ENCODE assay signal across 23 mouse cellular contexts in genomic region chr13:45775516-45775915, GRCm38 (mm10).
"Had no signal": no experiment of that assay in that cellular context is flagged by ENCODE, and none has a peak within 500 bp of the region (broad histone marks: within the 10 kb centered on the region; RNA-seq: fewer than 3 reads in every experiment).

No protein-coding gene starts in this region.

- H3K27me3 ChIP-seq: heart, embryonic 13.5 days; heart, embryonic 15.5 days; hindbrain, embryonic 13.5 days; hindbrain, embryonic 15.5 days; kidney, embryonic 15.5 days; limb, embryonic 13.5 days; limb, embryonic 15.5 days; liver, embryonic 13.5 days had no signal

- H3K36me3 ChIP-seq: heart, embryonic 10.5 days; heart, embryonic 15.5 days; hindbrain, embryonic 13.5 days; hindbrain, embryonic 15.5 days; kidney, embryonic 15.5 days; limb, embryonic 13.5 days; limb, embryonic 15.5 days; liver, embryonic 13.5 days had no signal

- H3K4me1 ChIP-seq: heart, embryonic 15.5 days had no signal

- H3K9ac ChIP-seq: heart, embryonic 13.5 days; heart, embryonic 15.5 days; hindbrain, embryonic 13.5 days; hindbrain, embryonic 15.5 days; kidney, embryonic 15.5 days; limb, embryonic 13.5 days; limb, embryonic 15.5 days; liver, embryonic 13.5 days had no signal

- DNase-seq: gastrocnemius, postnatal 14 days; gastrocnemius, postnatal 36 days; heart, adult 18-20 months; kidney, adult 11 months; kidney, adult 2 months; kidney, adult 9 months; kidney, postnatal 14 days; kidney, postnatal 36 days; layer of hippocampus, adult 9-11 months; layer of hippocampus, postnatal 36 days; left cerebral cortex, postnatal 4 days; liver, embryonic 13.5 days had no signal

- ATAC-seq: hindbrain, postnatal 0 days; intestine, embryonic 16.5 days had no signal

- H3K27ac ChIP-seq: heart, embryonic 10.5 days; heart, embryonic 13.5 days; heart, embryonic 15.5 days; hindbrain, embryonic 13.5 days; hindbrain, embryonic 15.5 days; hindbrain, postnatal 0 days; kidney, embryonic 15.5 days; kidney, postnatal 0 days; limb, embryonic 13.5 days; limb, embryonic 15.5 days; liver, embryonic 13.5 days had no signal

- H3K9me3 ChIP-seq: heart, embryonic 10.5 days; heart, embryonic 15.5 days; hindbrain, embryonic 15.5 days; kidney, embryonic 15.5 days; limb, embryonic 13.5 days; limb, embryonic 15.5 days; liver, embryonic 13.5 days had no signal

- H3K4me3 ChIP-seq: heart, embryonic 10.5 days; heart, embryonic 13.5 days; heart, embryonic 15.5 days; hindbrain, embryonic 13.5 days; hindbrain, embryonic 15.5 days; kidney, embryonic 15.5 days; limb, embryonic 13.5 days; limb, embryonic 15.5 days; liver, embryonic 13.5 days had no signal

- H3K4me2 ChIP-seq: heart, embryonic 13.5 days; heart, embryonic 15.5 days; hindbrain, embryonic 13.5 days; hindbrain, embryonic 15.5 days; kidney, embryonic 15.5 days; limb, embryonic 13.5 days; limb, embryonic 15.5 days; liver, embryonic 13.5 days had no signal
